Mouse (Mus musculus) spleen, adult 2 months (tissue): Measurements from ENCODE around the gene Sbk2.

Experiments used
- CTCF ChIP-seq: fragments of 200-500 bp; IDR thresholded peaks from 2 replicates; pipeline ENCODE4 v1.5.1; 2011; ENCODE audit warnings: mild to moderate bottlenecking, inconsistent platforms; ENCODE audit not compliant: insufficient read depth, insufficient read length, insufficient replicate concordance; ENCODE audit errors: extremely low read depth
- POLR2A ChIP-seq: fragments of 200-500 bp; IDR thresholded peaks from 2 replicates; pipeline ENCODE4 v1.6.1; 2011; ENCODE audit warnings: low read depth, low read length, inconsistent platforms

DNA sequence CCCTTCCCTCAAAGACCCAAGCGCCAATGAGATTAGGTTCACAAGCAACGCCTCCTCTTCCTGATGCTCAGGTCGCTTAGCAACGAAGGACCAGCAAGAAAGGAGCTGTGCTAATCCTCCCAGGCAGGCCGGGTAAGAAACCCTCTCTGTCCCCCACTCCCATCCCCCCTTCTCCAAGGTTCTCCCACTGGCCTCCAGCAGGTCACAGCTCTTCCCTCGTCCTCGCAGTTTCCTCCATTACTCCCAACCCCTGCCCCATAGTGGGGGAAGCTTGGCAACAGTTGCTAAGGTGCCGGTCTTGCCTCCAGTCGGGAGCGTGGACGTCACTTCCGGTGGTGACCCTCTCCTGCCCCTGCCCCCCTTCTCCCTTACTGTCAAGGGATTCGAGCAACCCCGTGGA, 41.7 kb downstream of the Sbk2 start:
- no peak for TF ChIP-seq POLR2A
- TF ChIP-seq CTCF, result no peak
